Comparison of ENCODE assay signal across 22 mouse cellular contexts in the genomic region with DNA sequence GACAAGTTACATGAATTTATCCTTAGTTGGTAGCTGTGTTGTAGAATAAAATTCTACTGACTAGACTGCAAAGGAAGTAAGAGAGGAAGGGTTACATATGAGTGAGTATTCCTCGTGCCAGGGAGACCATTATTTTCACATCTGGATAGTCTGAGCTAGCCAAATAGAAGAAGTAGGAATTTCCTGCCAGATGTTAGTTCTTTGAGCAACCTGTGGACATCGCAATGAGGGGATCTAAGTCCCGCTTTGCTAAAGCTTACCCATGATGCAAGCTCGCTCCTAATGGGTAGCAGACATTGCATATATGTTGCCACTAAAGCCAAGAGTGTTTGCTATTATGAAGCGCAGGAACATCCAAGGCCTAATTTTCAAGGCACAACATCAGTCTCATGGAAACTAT. TPM values are rescaled to one million over a fixed set of nuclear protein-coding genes. Genes with fewer than 3 reads are reported as not detected.
DNase-seq lines count a peak whose midpoint lies in the region; ATAC-seq and TF ChIP-seq lines count a peak whose summit lies in the region.
"Had no signal": no experiment of that assay in that cellular context is flagged by ENCODE, and none has a peak within 500 bp of the region (broad histone marks: within the 10 kb centered on the region; RNA-seq: fewer than 3 reads in every experiment).

No protein-coding gene starts in this region.

- 73% methylated on average over 5 of the region's 5 CpGs for WGBS in heart, embryonic 12.5 days
- whole genome bisulfite sequencing in heart, adult 2 months = 63% methylated on average over 5 of the region's 5 CpGs
- WGBS in embryonic facial prominence, embryonic 14.5 days = 46% methylated on average over 5 of the region's 5 CpGs
- WGBS in limb, embryonic 14.5 days = 28% methylated on average over 5 of the region's 5 CpGs
- 81% methylated on average over 5 of the region's 5 CpGs for WGBS in hindbrain, embryonic 10.5 days

- TF ChIP-seq CTCF in heart, adult 2 months (IDR thresholded peaks at IDR 0.05) = no peak

- no peak for TF ChIP-seq EP300 in heart, adult 2 months (IDR thresholded peaks at IDR 0.05; ENCODE audit: insufficient read depth, low read depth, low read length)

- H3K4me2 ChIP-seq in heart, embryonic 12.5 days = no peak overlapping the region
- no peak overlapping the region for H3K4me2 ChIP-seq in embryonic facial prominence, embryonic 14.5 days (ENCODE audit: low read depth, low read length)
- no peak overlapping the region for H3K4me2 ChIP-seq in limb, embryonic 14.5 days (replicated peaks; ENCODE audit: low read depth, low read length, severe bottlenecking)
- H3K4me2 ChIP-seq: liver, embryonic 15.5 days; midbrain, embryonic 15.5 days had no signal

- H3K27me3 ChIP-seq in heart, embryonic 12.5 days (replicated peaks) = no peaks in the 10 kb centered on the region
- no peaks in the 10 kb centered on the region for H3K27me3 ChIP-seq in heart, adult 2 months (ENCODE audit: control insufficient read depth, insufficient read depth, low read length)
- H3K27me3 ChIP-seq in embryonic facial prominence, embryonic 14.5 days (replicated peaks; ENCODE audit: control insufficient read depth, insufficient read depth, low read length) = no peaks in the 10 kb centered on the region
- H3K27me3 ChIP-seq in limb, embryonic 14.5 days (ENCODE audit: control insufficient read depth, insufficient read depth, low read length) = no peaks in the 10 kb centered on the region
- no peaks in the 10 kb centered on the region for H3K27me3 ChIP-seq in hindbrain, embryonic 10.5 days (ENCODE audit: insufficient read depth, poor library complexity, severe bottlenecking)
- H3K27me3 ChIP-seq: liver, embryonic 15.5 days; megakaryocyte, embryonic 14.5 days; midbrain, embryonic 15.5 days had no signal

- intact Hi-C loops in heart, adult 2 months (cut with DNase I) = no loop called here

- H3K27ac ChIP-seq in heart, embryonic 12.5 days (ENCODE audit: poor library complexity, severe bottlenecking) = 0 out of 2 replicates have a peak overlapping the region, but pooled peaks have one; percentile 27
- no peak overlapping the region for H3K27ac ChIP-seq in heart, adult 2 months
- 0 out of 2 replicates have a peak overlapping the region, but pooled peaks have one; percentile 28 for H3K27ac ChIP-seq in embryonic facial prominence, embryonic 14.5 days (replicated peaks; ENCODE audit: low read depth, low read length)
- H3K27ac ChIP-seq in limb, embryonic 14.5 days (replicated peaks; ENCODE audit: low read depth, low read length) = no peak overlapping the region
- no peak overlapping the region for H3K27ac ChIP-seq in hindbrain, embryonic 10.5 days
- H3K27ac ChIP-seq: forebrain, embryonic 10.5 days; left cerebral cortex, adult 2 months; liver, embryonic 15.5 days; midbrain, embryonic 15.5 days had no signal

- no peak for DNase-seq in heart, adult 2 months
- peak; percentile 36 for DNase-seq in embryo, embryonic 10.5 days (ENCODE audit: low spot score)
- peak; percentile 88 for DNase-seq in embryonic facial prominence, embryonic 14.5 days (ENCODE audit: low spot score)
- DNase-seq in limb, embryonic 14.5 days (ENCODE audit: low spot score) = peak; percentile 78
- DNase-seq in gastrocnemius, adult 8-10 months (ENCODE audit: low spot score in 2 of 2) = no peak
- no peak for DNase-seq in hindbrain, embryonic 10.5 days (ENCODE audit: low spot score)
- DNase-seq: adrenal gland, postnatal 14 days; cerebellum, postnatal 10 days; gastrocnemius, postnatal 14 days; kidney, adult 2 months; kidney, postnatal 14 days; left cerebral cortex, postnatal 4 days; spleen, adult 18-20 months; thymus, postnatal 25 days had no signal

- no peak for ATAC-seq in heart, embryonic 12.5 days (ENCODE audit: insufficient number of reproducible peaks, low FRiP score)
- ATAC-seq in embryonic facial prominence, embryonic 14.5 days (ENCODE audit: low read depth) = peak; percentile 47; the same call in 1 of the 2 replicates
- ATAC-seq in limb, embryonic 14.5 days (ENCODE audit: low FRiP score, low read depth) = peak; percentile 63; the same call in 1 of the 2 replicates
- ATAC-seq: lung, postnatal 0 days; midbrain, embryonic 15.5 days had no signal

- TF ChIP-seq POLR2A in heart, adult 2 months (IDR thresholded peaks at IDR 0.05; ENCODE audit: insufficient read depth, low read depth, low read length) = no peak
- no peak for TF ChIP-seq POLR2A in limb, embryonic 14.5 days (IDR thresholded peaks at IDR 0.05; ENCODE audit: borderline replicate concordance, extremely low read depth, insufficient read depth, insufficient read length)

- H3K9me3 ChIP-seq in heart, embryonic 12.5 days (replicated peaks) = no peaks in the 10 kb centered on the region
- no peaks in the 10 kb centered on the region for H3K9me3 ChIP-seq in embryonic facial prominence, embryonic 14.5 days (ENCODE audit: control insufficient read depth, low read length)
- H3K9me3 ChIP-seq in limb, embryonic 14.5 days (ENCODE audit: control insufficient read depth, low read length) = no peaks in the 10 kb centered on the region
- no peaks in the 10 kb centered on the region for H3K9me3 ChIP-seq in hindbrain, embryonic 10.5 days
- H3K9me3 ChIP-seq: forebrain, embryonic 10.5 days; liver, embryonic 15.5 days; megakaryocyte, embryonic 14.5 days; midbrain, embryonic 15.5 days had no signal

- H3K4me1 ChIP-seq in heart, embryonic 12.5 days (replicated peaks) = peaks cover 38% of the 10 kb centered on the region
- peaks cover 2% of the 10 kb centered on the region for H3K4me1 ChIP-seq in heart, adult 2 months (ENCODE audit: control insufficient read depth, insufficient read depth, low read length)
- 0 out of 2 replicates have a peak, but pooled peaks cover 7% of the 10 kb centered on the region for H3K4me1 ChIP-seq in embryonic facial prominence, embryonic 14.5 days (ENCODE audit: control insufficient read depth, insufficient read depth, low read length)
- peaks cover 15% of the 10 kb centered on the region for H3K4me1 ChIP-seq in limb, embryonic 14.5 days (ENCODE audit: control insufficient read depth, insufficient read depth, low read length)
- 0 out of 2 replicates have a peak, but pooled peaks cover under 1% of the 10 kb centered on the region for H3K4me1 ChIP-seq in hindbrain, embryonic 10.5 days (replicated peaks)
- H3K4me1 ChIP-seq: liver, embryonic 15.5 days; megakaryocyte, embryonic 14.5 days; midbrain, embryonic 15.5 days had no signal

- no peak overlapping the region for H3K4me3 ChIP-seq in heart, embryonic 12.5 days
- H3K4me3 ChIP-seq in heart, adult 2 months = no peak overlapping the region
- H3K4me3 ChIP-seq in embryonic facial prominence, embryonic 14.5 days (ENCODE audit: low read depth, low read length) = no peak overlapping the region
- H3K4me3 ChIP-seq in limb, embryonic 14.5 days (replicated peaks; ENCODE audit: low read length) = no peak overlapping the region
- H3K4me3 ChIP-seq in hindbrain, embryonic 10.5 days = no peak overlapping the region
- H3K4me3 ChIP-seq: forebrain, embryonic 10.5 days; left cerebral cortex, adult 2 months; liver, embryonic 15.5 days; megakaryocyte, embryonic 14.5 days; midbrain, embryonic 15.5 days; myocyte had no signal

- no peaks in the 10 kb centered on the region for H3K79me2 ChIP-seq in heart, adult 2 months (replicated peaks; ENCODE audit: control insufficient read depth, insufficient read depth, low read length)

- H3K36me3 ChIP-seq in heart, embryonic 12.5 days = peaks cover 14% of the 10 kb centered on the region
- no peaks in the 10 kb centered on the region; the same call in 1 of the 2 replicates for H3K36me3 ChIP-seq in heart, adult 2 months (ENCODE audit: control insufficient read depth, insufficient read depth, low read length)
- H3K36me3 ChIP-seq in embryonic facial prominence, embryonic 14.5 days (ENCODE audit: control insufficient read depth, insufficient read depth, low read length) = no peaks in the 10 kb centered on the region
- no peaks in the 10 kb centered on the region for H3K36me3 ChIP-seq in limb, embryonic 14.5 days (ENCODE audit: control insufficient read depth, insufficient read depth, low read length)
- no peaks in the 10 kb centered on the region for H3K36me3 ChIP-seq in hindbrain, embryonic 10.5 days
- H3K36me3 ChIP-seq: midbrain, embryonic 15.5 days had no signal

- no peak overlapping the region for H3K9ac ChIP-seq in heart, embryonic 12.5 days
- H3K9ac ChIP-seq in heart, adult 2 months (ENCODE audit: low read depth, low read length) = no peak overlapping the region
- H3K9ac ChIP-seq in embryonic facial prominence, embryonic 14.5 days (ENCODE audit: low read depth, low read length) = no peak overlapping the region
- H3K9ac ChIP-seq in limb, embryonic 14.5 days (ENCODE audit: low read depth, low read length, severe bottlenecking) = no peak overlapping the region
- H3K9ac ChIP-seq: liver, embryonic 15.5 days; midbrain, embryonic 15.5 days had no signal

RNA-seq across cellular contexts. Expression of a gene that starts 47.2 kb away (rescaled TPM):
- 12.2 and 15.9 TPM in 2 replicates for polyA plus RNA-seq in heart, embryonic 12.5 days (2016; fragmentation: Nextera tagmentation; extraction: Ambion mirVana)
- 10 to 100 TPM; 26.6 to 27.9 TPM for total RNA-seq in heart, adult 2 months (2021)
- polyA plus RNA-seq in heart, adult 2 months (2012; rRNA removed) = 9.0 and 12.7 TPM in 2 replicates
- polyA plus RNA-seq in embryonic facial prominence, embryonic 14.5 days (2014; fragmentation: Nextera tagmentation; extraction: Ambion mirVana) = 18.0 and 20.9 TPM in 2 replicates
- polyA plus RNA-seq in limb, embryonic 14.5 days (2012; rRNA removed) = 35.5 and 42.2 TPM in 2 replicates
- polyA plus RNA-seq in limb, embryonic 14.5 days (2014; fragmentation: Nextera tagmentation; extraction: Ambion mirVana) = 26.0 and 33.6 TPM in 2 replicates
- total RNA-seq in gastrocnemius, adult 8-10 months (2022) = 10 to 100 TPM; 18.5 to 22.6 (median 20.8) TPM
- polyA plus RNA-seq in hindbrain, embryonic 10.5 days (2016; fragmentation: Nextera tagmentation; extraction: Ambion mirVana) = 9.6 and 13.3 TPM in 2 replicates

Comparison
In these comparisons a context has a peak if more than half of its experiments do, and no peak if none do; other contexts are left out.
1. H3K27ac ChIP-seq: peak in heart, embryonic 12.5 days (single experiment) and embryonic facial prominence, embryonic 14.5 days (single experiment); none in heart, adult 2 months (single experiment), limb, embryonic 14.5 days (single experiment) and hindbrain, embryonic 10.5 days (single experiment).
2. DNase-seq: peak in embryo, embryonic 10.5 days (single experiment), embryonic facial prominence, embryonic 14.5 days (single experiment) and limb, embryonic 14.5 days (single experiment); none in heart, adult 2 months (0 of 2), gastrocnemius, adult 8-10 months (0 of 2) and hindbrain, embryonic 10.5 days (single experiment).